Mouse (Mus musculus): ENCODE data around the gene Rpl19.

Rpl19 gene

DNA sequence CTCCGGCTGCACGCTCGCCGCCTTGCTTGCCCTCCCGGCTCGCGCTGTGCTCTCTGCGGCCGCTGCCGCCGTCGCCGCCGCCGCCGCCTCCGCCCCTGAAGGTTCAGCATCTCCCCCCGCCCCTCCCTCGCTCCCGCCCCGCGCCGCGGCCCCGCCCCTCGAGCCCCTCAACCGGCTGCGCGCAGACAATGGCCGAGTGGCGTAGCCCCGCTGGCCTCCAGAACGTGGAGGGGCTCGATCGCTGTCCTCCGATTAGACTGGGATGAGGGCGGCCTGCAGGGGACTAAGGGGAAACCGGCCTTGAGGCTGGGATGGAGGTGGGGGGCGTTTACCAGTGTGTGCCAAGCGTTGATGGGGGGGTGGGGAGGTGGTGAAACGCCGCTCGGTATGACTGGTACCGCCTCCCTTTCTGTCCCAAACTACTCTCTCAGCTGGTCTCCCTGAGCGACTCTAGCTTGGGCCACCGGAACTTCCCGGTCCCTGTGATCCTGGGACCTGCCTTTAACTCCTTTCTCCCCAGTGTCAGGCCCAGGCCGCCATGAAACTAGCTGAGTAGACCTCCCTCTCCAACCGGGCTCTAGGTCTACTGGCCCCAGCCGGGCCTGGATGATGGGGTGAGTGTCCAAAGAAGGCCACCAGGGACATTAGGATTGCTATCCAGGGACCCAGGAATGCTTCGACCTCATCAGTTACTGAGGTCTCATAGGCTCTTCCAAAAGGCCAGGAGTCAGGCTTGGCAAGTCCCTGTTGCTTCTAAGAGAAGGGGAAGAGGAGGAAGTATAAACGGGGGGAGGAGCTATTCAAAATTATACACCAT lies 3.7 kb upstream of the Rpl19 start, which contains the start of gene Cacnb1:
Gene Cacnb1 (minus strand): TSS at position 480 of the 817 bp plus-strand sequence.
- DNase-seq (ENCODE audit: low spot score), result no peak

DNA sequence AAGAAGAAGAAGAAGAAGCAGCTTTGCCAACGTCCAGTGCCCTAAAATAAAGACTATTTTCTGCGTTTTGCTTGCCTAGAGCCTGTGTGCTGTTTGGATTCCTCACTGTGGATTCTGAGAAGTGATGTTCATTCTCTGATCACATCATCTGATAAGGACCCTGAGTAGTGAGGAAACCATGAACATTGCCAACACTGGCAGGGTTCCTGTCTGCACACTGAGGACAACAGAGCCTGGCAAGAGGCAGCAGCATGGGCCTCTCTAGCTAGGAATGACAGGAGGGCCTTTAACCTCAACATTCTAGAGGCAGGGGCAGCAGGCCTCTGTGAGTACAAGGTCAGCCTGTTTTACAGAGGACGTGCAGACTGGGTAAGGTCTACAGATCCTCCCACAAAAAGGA lies 2.0 kb upstream of the Rpl19 start:
- DNase-seq (ENCODE audit: low spot score), result no peak

DNA sequence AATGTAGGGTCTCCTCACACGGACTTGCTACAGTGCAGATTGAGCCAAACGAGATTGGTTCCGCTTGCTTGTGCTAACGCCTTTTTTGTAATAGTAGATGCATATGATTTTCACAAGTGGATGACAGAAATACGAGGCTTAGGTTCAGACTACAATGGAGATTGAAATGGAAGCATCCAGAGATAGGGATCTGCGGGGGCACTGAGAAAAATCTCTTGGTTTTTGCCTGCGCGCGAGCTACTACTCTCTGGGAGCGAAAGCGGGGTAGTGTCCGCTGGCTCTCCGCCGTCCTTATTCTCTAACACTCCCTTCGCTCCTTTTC lies 301 bp upstream of the Rpl19 start:
- DNase-seq (ENCODE audit: low spot score), result no peak

- DNase-seq (ENCODE audit: low spot score), result no peak
These were observed 783 bp downstream of the Rpl19 start for GRCm38 (mm10) chr11:98027297-98027688.

DNA sequence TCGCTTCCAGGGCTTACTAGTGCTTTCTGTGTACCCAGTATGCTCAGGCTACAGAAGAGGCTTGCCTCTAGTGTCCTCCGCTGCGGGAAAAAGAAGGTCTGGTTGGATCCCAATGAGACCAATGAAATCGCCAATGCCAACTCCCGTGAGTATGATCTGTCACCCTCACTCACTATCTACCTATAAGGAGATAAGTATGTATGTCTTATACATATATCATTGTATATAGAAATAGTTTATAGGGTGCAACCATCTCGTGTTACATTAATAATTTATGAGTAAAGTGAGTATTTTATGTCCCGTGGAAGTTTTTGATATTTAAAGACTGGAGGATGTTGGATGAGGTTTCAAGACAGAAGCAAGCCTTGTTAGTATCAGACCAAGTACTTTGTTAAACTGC lies 1.3 kb downstream of the Rpl19 start:
- DNase-seq (ENCODE audit: low spot score), result no peak

DNA sequence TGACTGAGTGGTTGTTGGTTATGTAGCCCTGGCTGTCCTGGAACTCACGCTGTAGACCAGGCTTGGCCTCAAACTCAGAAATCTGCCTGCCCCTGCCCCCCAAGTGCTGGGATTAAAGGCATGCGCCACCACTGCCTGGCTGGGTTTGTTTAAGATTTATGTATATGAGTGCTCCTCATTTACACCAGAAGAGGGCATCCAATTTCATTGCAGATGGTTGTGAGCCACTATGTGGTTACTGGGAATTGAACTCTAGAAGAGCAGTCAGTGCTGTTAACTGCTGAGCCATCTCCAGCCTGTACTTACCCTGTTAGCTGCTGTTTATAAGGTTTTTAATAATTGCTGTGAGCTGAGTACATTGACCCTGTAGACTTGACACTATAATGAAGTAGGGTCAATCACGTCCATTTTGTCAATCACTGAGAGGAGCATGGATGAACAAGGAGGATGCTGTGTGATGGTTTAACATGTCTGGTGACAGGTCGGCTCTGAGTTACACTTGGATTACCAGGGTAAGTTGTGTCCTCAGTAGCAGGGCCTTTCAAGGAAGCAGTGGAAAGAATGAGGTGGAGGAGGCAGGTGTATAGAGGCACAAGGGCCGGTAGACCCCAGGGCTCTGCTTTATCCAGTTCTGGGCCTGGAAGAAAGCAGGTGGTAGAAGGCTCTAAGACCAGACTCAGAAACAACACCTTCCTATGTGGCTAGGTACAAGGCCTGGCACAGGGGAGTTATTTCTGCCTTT lies 4.4 kb downstream of the Rpl19 start:
- DNase-seq (ENCODE audit: low spot score), result no peak

DNA sequence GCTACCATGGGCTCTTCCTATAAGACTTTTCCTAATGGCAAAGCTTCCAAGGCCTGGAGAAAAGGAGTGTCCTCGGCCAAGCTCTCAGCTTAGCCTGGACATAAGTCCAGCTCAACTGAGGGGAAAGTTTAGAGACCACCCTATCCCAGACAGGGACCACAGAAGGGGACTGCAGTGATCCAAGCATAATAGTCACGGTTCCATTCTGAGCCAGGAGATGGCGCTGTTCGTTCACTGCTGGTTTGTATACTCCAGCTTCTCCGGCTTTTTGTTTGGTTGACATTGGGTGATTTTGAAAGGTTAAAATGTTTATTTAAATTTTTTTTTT lies 4.9 kb downstream of the Rpl19 start:
- DNase-seq (ENCODE audit: low spot score), result peak; percentile 71

GRCm38 (mm10) chr11:98034061-98034460 lies 7.6 kb downstream of the Rpl19 start:
- DNase-seq (ENCODE audit: low spot score), result no peak

GRCm38 (mm10) chr11:98034840-98035239 lies 8.3 kb downstream of the Rpl19 start:
- no peak for DNase-seq (ENCODE audit: low spot score)

- no peak for DNase-seq (ENCODE audit: low spot score)
These were observed 9.5 kb downstream of the Rpl19 start for GRCm38 (mm10) chr11:98035977-98036377.

DNA sequence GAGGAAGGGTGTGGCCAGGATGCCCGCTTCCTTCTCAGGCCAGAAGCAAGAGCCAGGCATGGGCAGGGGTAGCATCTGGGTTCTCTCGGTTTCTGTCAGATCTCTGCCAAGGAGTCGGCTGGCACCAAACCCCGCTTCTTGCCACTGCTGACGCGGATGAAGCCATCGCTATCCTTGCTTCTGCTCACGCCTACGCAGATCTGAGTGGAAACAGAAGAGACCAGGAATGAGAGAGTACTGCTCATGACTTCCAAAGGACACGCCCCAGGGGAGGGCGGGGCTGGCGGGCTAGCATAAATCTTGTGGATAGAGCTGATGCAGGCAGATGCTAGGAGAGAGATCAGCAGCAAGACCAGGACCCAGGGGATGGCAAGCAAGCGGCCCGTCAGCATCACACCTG lies 11.4 kb downstream of the Rpl19 start:
- no peak for DNase-seq (ENCODE audit: low spot score)

DNA sequence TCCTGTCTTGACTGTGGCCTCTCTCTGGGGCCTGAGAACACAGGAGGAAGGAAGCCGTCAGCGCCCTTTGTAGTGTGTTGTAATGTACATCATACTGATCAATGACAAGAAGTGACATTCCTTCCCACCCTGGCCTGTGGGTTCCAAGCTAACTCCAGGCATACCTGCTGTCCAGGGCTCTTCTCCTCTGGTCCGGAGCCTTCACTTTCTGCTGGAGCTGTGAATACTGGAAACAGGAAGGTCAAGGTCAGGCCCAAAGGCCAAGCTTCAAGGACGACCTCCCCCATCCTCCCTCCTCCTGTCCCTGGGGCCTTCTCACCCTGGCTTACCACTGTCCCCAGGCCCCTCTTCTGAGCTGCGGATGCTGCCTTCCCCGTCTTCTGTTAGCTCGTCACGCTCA lies 14.5 kb downstream of the Rpl19 start:
- DNase-seq (ENCODE audit: low spot score), result no peak

GRCm38 (mm10) chr11:98042741-98043140 lies 16.2 kb downstream of the Rpl19 start:
- no peak for DNase-seq (ENCODE audit: low spot score)

DNA sequence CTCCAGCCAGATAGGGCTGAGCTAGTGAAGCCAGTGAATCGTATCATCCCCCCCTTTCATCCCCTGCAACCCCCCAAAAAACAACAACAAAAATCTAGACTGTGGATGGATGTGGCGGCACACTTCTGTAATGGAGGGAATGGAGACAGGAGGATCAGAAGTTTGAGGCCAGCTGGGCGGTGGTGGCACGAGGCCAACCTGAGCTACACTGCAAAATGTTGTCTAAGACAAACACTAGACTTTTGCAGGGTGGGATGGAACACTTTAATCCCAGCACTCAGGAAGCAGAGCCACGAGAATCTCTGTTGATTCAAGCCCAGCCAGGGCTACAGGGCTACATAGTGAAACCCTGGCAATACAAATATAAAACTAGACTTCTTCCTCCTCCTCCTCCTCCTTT lies 17.6 kb downstream of the Rpl19 start:
- no peak for DNase-seq (ENCODE audit: low spot score)

GRCm38 (mm10) chr11:98045596-98045995 lies 19.1 kb downstream of the Rpl19 start:
- no peak for DNase-seq (ENCODE audit: low spot score)

DNA sequence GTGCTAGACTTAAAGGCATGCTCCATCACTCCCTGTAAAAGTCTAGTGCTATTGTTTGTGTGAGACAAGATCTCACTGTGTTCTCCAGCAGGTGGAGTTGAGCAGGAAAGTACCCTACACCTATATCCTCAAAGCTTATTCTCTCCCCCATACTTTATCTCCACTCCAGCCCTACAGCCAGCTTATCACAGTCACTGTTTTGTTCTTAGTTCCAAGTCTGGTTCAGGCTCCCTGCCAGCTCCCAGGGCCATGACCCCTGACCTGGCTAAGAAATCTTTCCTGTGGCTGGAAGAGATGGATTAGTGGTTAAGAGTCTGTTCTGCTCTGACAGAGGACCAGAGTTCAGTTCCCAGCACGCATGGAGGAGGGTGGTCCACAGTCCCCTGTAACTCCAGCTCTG lies 20.0 kb downstream of the Rpl19 start:
- DNase-seq (ENCODE audit: low spot score), result no peak

DNA sequence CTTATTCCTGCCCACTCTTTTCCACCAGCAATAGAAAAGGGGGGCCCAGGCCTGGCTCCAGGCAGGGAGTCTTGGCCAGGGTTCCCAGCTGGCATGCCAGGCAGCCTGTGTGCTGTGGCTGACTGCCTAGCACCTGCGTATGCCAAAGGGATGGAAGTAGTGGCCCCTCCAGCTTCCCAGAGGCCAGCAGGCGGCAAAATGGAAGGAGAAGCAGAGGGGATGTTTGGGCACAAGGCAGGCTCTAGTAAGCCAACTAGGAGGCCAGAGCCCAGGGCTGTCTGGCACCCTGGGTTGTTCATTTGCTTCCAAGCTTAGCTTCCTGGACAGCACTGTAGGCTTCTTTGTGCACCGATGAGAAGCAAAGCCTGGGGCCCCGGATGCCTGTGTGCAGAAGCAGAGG lies 21.2 kb downstream of the Rpl19 start:
- DNase-seq (ENCODE audit: low spot score), result no peak

GRCm38 (mm10) chr11:98049672-98050519 lies 23.4 kb downstream of the Rpl19 start:
- no peak for DNase-seq (ENCODE audit: low spot score)

- DNase-seq (ENCODE audit: low spot score), result no peak
These were observed 24.0 kb downstream of the Rpl19 start for GRCm38 (mm10) chr11:98050520-98050815.

DNA sequence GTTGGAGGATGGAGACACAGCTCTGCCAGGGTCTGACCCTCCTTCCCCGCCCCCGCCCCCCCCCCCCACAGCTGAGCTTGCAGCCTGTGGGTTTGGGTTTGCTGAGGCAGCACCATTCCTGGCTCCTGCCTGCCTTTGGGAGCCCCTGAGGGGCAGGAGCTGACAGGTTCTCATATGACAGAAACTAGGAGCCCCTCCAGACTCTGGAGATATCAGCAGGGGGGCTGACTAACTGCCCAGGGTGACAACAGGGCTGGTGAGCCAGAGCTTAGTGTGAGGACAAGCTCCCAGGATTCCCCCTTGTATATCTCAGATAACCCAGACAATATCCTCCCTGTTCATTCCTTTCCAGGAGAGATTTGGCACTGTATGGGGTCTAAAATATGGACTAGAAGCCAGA lies 24.4 kb downstream of the Rpl19 start:
- DNase-seq (ENCODE audit: low spot score), result no peak

- DNase-seq (ENCODE audit: low spot score), result peak; percentile 37
These were observed 25.2 kb downstream of the Rpl19 start for GRCm38 (mm10) chr11:98051611-98052128.

GRCm38 (mm10) chr11:98052129-98052988 lies 25.8 kb downstream of the Rpl19 start:
- peak; percentile 26 for DNase-seq (ENCODE audit: low spot score)
